Mouse (Mus musculus) stomach, postnatal 0 days (tissue): ENCODE data around the gene Ldlrap1. TPM values are rescaled to one million over a fixed set of nuclear protein-coding genes. Genes with fewer than 3 reads are reported as not detected.

Experiments used
- ATAC-seq: fragments of 200-750 bp; cut with Nextera tagmentation; 2 replicates; pipeline ENCODE4 v1.8.0; 2017; ENCODE audit not compliant: low FRiP score, low TSS enrichment
- DNase-seq: peaks from one replicate; pipeline ENCODE4 v3.0.0-alpha.2; 2016; ENCODE audit warnings: low spot score
- H3K27ac ChIP-seq: fragments of 300-500 bp; sonication (generic); replicated peaks from 2 replicates; pipeline ENCODE4 v1.5.1; 2014; ENCODE audit warnings: mild to moderate bottlenecking, control low read depth
- H3K27me3 ChIP-seq: fragments of 300-500 bp; sonication (generic); 2 replicates; pipeline ENCODE4 v1.6.1; 2014; ENCODE audit warnings: low read length; ENCODE audit not compliant: control insufficient read depth, insufficient read depth
- H3K36me3 ChIP-seq: fragments of 300-500 bp; sonication (generic); 2 replicates; pipeline ENCODE4 v1.6.1; 2014; ENCODE audit warnings: low read length, mixed read lengths; ENCODE audit not compliant: control insufficient read depth, insufficient read depth
- H3K4me1 ChIP-seq: fragments of 300-500 bp; sonication (generic); replicated peaks from 2 replicates; pipeline ENCODE4 v1.6.1; 2014; ENCODE audit warnings: antibody characterized with exemption; ENCODE audit not compliant: control insufficient read depth, insufficient read depth
- H3K4me2 ChIP-seq: fragments of 300-500 bp; sonication (generic); replicated peaks from 2 replicates; pipeline ENCODE4 v1.6.1; 2014; ENCODE audit warnings: low read depth, mild to moderate bottlenecking, control low read depth, moderate library complexity
- H3K4me3 ChIP-seq: fragments of 300-500 bp; sonication (generic); 2 replicates; pipeline ENCODE4 v1.5.1; 2014; ENCODE audit warnings: low read depth, low read length, control low read depth
- H3K9ac ChIP-seq: fragments of 300-500 bp; sonication (generic); 2 replicates; pipeline ENCODE4 v1.6.1; 2014; ENCODE audit warnings: mild to moderate bottlenecking, low read length, control low read depth, mixed read lengths
- H3K9me3 ChIP-seq: fragments of 300-500 bp; sonication (generic); 2 replicates; pipeline ENCODE4 v1.6.1; 2016; ENCODE audit warnings: low read length; ENCODE audit not compliant: control insufficient read depth
- CTCF ChIP-seq: IDR thresholded peaks from 2 replicates; pipeline ENCODE4 v1.5.1; 2016; ENCODE audit warnings: antibody characterized with exemption, low read depth, mild to moderate bottlenecking, moderate library complexity
- EP300 ChIP-seq: optimal IDR thresholded peaks from 2 replicates; pipeline ENCODE3; 2016; ENCODE audit warnings: antibody characterized with exemption
- WGBS: fragments of 180-500 bp; shearing (Covaris S2); extraction: QIAGEN DNeasy Blood & Tissue Kit; methylation state at CpG from one replicate; pipeline ENCODE4 v1.1.7; 2014; 5-methylcytosine and 5-hydroxymethylcytosine counted together
- polyA plus RNA-seq: library from polyadenylated mRNA; unstranded; fragments of >200 nt; fragmentation: Nextera tagmentation; extraction: Ambion mirVana; gene quantifications from 2 replicates; pipeline ENCODE4 v1.2.1, GENCODE M21; 2015

Gene Ldlrap1
- polyA plus RNA-seq, 1 experiment from 2014 or later, result 18.8 TPM

DNA sequence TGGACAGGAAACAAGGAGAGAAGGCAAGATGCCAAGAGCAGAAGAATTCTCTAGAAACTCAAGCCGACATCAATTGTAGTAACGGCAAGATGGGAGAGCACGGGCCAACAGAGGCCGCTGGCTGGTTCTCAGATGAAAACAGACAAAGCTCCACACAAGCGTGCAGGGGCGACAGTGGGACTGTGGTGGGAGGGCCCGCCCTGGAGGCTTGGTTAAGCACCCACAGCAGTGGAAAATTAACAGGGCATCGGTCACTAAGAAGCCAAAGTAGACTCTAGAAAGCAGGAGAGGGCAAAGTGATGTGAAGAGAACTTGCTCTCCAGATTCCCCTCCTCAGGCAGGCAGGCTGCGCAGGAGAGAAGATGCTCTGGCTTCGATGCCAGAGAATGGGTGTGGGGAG is 34.3 kb upstream of the Ldlrap1 start:
- no peaks in the 10 kb centered on the region for H3K4me1 ChIP-seq
- no peaks in the 10 kb centered on the region for H3K9me3 ChIP-seq
- no peak overlapping the region for H3K9ac ChIP-seq
- 85% methylated on average over 10 of the region's 10 CpGs for WGBS
- peaks cover 16% of the 10 kb centered on the region for H3K36me3 ChIP-seq
- DNase-seq, result no peak
- H3K4me2 ChIP-seq, result no peak overlapping the region
- no peaks in the 10 kb centered on the region for H3K27me3 ChIP-seq
- no peak for ATAC-seq
- H3K4me3 ChIP-seq, result no peak overlapping the region
- H3K27ac ChIP-seq, result no peak overlapping the region
- TF ChIP-seq CTCF, result no peak
- no peak for TF ChIP-seq EP300

DNA sequence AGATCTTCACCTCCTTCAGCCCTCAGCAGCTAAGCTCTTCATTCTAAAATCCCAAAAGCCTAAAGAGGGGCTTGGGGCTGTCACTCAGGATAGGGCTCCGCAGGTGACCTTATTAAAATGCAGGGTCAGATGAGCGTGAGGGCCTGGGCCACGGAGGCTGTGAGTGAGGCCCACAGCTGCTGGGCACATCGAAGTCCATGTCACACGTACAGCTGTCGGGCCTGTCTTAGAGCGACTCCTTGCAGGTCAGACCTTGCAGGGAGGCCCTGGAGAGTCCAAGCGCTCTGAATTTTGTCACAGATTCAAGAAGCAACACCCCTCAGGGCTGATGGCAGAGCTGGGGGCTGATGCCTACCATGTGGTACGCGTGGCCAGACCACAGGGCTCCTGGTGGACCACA is 32.9 kb upstream of the Ldlrap1 start:
- H3K9ac ChIP-seq, result no peak overlapping the region
- 83% methylated on average over 10 of the region's 10 CpGs for WGBS
- no peak overlapping the region for H3K27ac ChIP-seq
- no peak overlapping the region for H3K4me3 ChIP-seq
- no peaks in the 10 kb centered on the region for H3K4me1 ChIP-seq
- H3K4me2 ChIP-seq, result no peak overlapping the region
- H3K36me3 ChIP-seq, result peaks cover 7% of the 10 kb centered on the region; the same call in 1 of the 2 replicates
- ATAC-seq (no peak), DNase-seq (no peak)
- TF ChIP-seq CTCF (no peak), EP300 (no peak)
- no peaks in the 10 kb centered on the region for H3K27me3 ChIP-seq
- H3K9me3 ChIP-seq, result no peaks in the 10 kb centered on the region

GRCm38 (mm10) chr4:134800098-134800497 is 32.3 kb upstream of the Ldlrap1 start:
- Histone ChIP-seq H3K27me3 (no peaks in the 10 kb centered on the region), H3K9ac (no peak overlapping the region), H3K9me3 (no peaks in the 10 kb centered on the region), H3K4me3 (no peak overlapping the region), H3K4me1 (no peaks in the 10 kb centered on the region), H3K27ac (no peak overlapping the region), H3K4me2 (no peak overlapping the region), H3K36me3 (0 out of 2 replicates have a peak, but pooled peaks cover 4% of the 10 kb centered on the region)
- no peak for DNase-seq
- no peak for TF ChIP-seq CTCF
- no peak for TF ChIP-seq EP300
- WGBS, result 51% methylated on average over 8 of the region's 8 CpGs
- ATAC-seq, result no peak

DNA sequence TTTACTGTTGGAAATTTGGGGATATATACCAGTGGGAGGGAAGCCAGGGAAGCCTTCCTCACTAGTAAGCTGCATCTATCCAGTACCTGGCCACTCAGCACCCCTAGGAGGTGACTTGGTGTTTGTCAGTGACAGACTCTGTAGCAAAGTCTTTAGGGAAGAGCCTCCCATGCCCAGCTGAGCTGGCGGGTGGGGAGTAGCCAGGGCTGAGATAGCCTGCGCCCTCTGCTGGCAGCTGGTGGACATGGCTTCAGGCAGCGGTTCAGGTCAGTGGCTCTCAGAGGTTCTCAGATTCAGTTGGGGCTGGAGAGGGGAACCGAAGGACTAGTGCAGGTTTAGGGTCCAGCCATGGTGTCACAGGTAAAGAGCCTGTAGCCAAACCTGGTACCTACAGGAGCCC is 31.4 kb upstream of the Ldlrap1 start:
- H3K9me3 ChIP-seq, result no peaks in the 10 kb centered on the region
- H3K4me3 ChIP-seq, result no peak overlapping the region
- TF ChIP-seq CTCF (peak; percentile 96), EP300 (no peak)
- H3K9ac ChIP-seq, result no peak overlapping the region
- no peaks in the 10 kb centered on the region for H3K27me3 ChIP-seq
- H3K4me1 ChIP-seq, result no peaks in the 10 kb centered on the region
- H3K4me2 ChIP-seq, result no peak overlapping the region
- 0 out of 2 replicates have a peak, but pooled peaks cover 4% of the 10 kb centered on the region for H3K36me3 ChIP-seq
- 7% methylated on average over 4 of the region's 4 CpGs for WGBS
- DNase-seq, result peak; percentile 85
- H3K27ac ChIP-seq, result no peak overlapping the region
- ATAC-seq, result peak; percentile 67

GRCm38 (mm10) chr4:134798861-134799260 is 31.0 kb upstream of the Ldlrap1 start:
- 0 out of 2 replicates have a peak, but pooled peaks cover 4% of the 10 kb centered on the region for H3K36me3 ChIP-seq

DNA sequence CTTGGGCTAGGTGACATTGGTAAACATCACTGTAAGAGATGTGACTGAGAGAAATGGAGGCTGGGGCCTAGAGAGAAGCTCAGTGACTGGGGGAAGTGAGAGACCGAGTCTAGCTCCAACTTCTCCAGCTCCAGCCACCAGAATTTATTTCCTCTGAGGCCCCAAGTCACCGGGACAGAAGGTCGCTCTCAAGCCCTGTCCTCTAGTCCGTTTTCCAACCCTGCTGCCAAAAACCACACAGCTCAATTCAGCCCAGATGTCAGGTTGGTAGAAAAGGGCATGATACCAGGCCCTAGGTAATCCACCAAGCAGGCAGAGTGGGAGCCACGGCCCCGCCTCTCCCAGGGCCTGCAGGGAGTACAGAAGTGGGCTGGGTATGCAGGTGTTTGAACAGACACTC is 29.8 kb upstream of the Ldlrap1 start:
- no peak overlapping the region for H3K27ac ChIP-seq
- no peaks in the 10 kb centered on the region for H3K36me3 ChIP-seq
- H3K4me1 ChIP-seq, result no peaks in the 10 kb centered on the region
- no peak overlapping the region for H3K4me3 ChIP-seq
- H3K27me3 ChIP-seq, result no peaks in the 10 kb centered on the region
- DNase-seq (no peak), ATAC-seq (no peak)
- no peak overlapping the region for H3K9ac ChIP-seq
- 64% methylated on average over 6 of the region's 6 CpGs for WGBS
- TF ChIP-seq CTCF (no peak), EP300 (no peak)
- no peak overlapping the region for H3K4me2 ChIP-seq
- H3K9me3 ChIP-seq, result no peaks in the 10 kb centered on the region

More at GRCm38 (mm10) chr4:134798861-134799260, 31.0 kb upstream of the Ldlrap1 start:
- WGBS, result 29% methylated on average over 3 of the region's 3 CpGs
- no peak for TF ChIP-seq EP300
- Histone ChIP-seq H3K4me1 (no peaks in the 10 kb centered on the region), H3K27ac (no peak overlapping the region), H3K27me3 (no peaks in the 10 kb centered on the region), H3K9me3 (no peaks in the 10 kb centered on the region), H3K4me3 (no peak overlapping the region), H3K4me2 (no peak overlapping the region), H3K9ac (no peak overlapping the region)
- DNase-seq (no peak), ATAC-seq (no peak)
